15 mouse cellular contexts compared by ENCODE assay signal in the genomic region with DNA sequence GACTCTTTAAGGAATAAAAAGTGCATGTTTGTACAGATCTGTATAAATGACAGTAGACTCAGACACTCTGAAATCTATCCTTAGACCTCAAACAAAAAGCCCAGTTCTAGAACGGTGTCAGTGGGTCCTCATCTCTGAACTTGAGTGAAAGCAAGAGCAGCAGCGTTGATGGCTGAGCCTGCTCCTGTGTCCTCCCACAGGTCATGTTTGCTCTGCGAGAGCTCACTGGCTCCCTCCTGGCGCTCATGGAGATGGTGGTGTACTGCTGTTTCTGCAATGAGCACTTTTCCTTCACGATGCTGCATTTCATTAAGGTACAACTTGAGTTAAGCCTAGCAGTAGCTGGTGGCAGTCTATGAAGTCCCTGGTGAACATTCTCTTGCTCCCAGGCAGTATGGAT. TPM values are rescaled to one million over a fixed set of nuclear protein-coding genes. Genes with fewer than 3 reads are reported as not detected.
A peak's percentile ranks its signal among the peaks of the same experiment; 100 is the strongest.
DNase-seq lines count a peak whose midpoint lies in the region; ATAC-seq and TF ChIP-seq lines count a peak whose summit lies in the region.
"Had no signal": no experiment of that assay in that cellular context is flagged by ENCODE, and none has a peak within 500 bp of the region (broad histone marks: within the 10 kb centered on the region; RNA-seq: fewer than 3 reads in every experiment).

No protein-coding gene starts in this region.

- peaks cover 63% of the 10 kb centered on the region for H3K36me3 ChIP-seq in liver, embryonic 14.5 days (replicated peaks; ENCODE audit: control insufficient read depth, insufficient read depth, low read depth)
- peaks cover 43 to 82% of the 10 kb centered on the region in 2 experiments for H3K36me3 ChIP-seq in CH12.LX (replicated peaks in 1 of 2; ENCODE audit: control insufficient read depth in 1 of 2, insufficient read depth in 1 of 2, low read length in 1 of 2)

- no peak for TF ChIP-seq EP300 in liver, embryonic 14.5 days (IDR thresholded peaks at IDR 0.05; ENCODE audit: low read depth)
- TF ChIP-seq EP300 in CH12.LX (IDR thresholded peaks at IDR 0.05; ENCODE audit: low read length) = no peak

- H3K27ac ChIP-seq in liver, embryonic 14.5 days = no peak overlapping the region
- no peak overlapping the region for H3K27ac ChIP-seq in CH12.LX (ENCODE audit: insufficient read depth, low read depth)
- H3K27ac ChIP-seq: embryonic facial prominence, embryonic 12.5 days; limb, embryonic 15.5 days had no signal

- no peak overlapping the region for H3K4me3 ChIP-seq in liver, embryonic 14.5 days (ENCODE audit: insufficient read depth in 1 of 2, low read depth in 2 of 2, low read length in 2 of 2)
- H3K4me3 ChIP-seq in CH12.LX (replicated peaks in 1 of 3; ENCODE audit: low read depth in 2 of 3, low read length in 2 of 3, poor library complexity in 1 of 3) = no peak overlapping the region
- H3K4me3 ChIP-seq: embryonic facial prominence, embryonic 12.5 days; limb, embryonic 15.5 days had no signal

- WGBS in liver, embryonic 14.5 days (ENCODE audit: insufficient replicate concordance) = 80% methylated on average over 5 of the region's 5 CpGs

- H3K4me1 ChIP-seq in liver, embryonic 14.5 days (replicated peaks; ENCODE audit: control insufficient read depth in 2 of 2, insufficient read depth in 2 of 2, low read length in 1 of 2) = no peaks in the 10 kb centered on the region
- peaks cover 0 to 17% of the 10 kb centered on the region in 2 experiments; a peak in 2 of 4 replicates for H3K4me1 ChIP-seq in CH12.LX (ENCODE audit: control insufficient read depth in 1 of 2, insufficient read depth in 2 of 2)
- H3K4me1 ChIP-seq: embryonic facial prominence, embryonic 12.5 days; limb, embryonic 15.5 days had no signal

- no peaks in the 10 kb centered on the region for H3K27me3 ChIP-seq in liver, embryonic 14.5 days (ENCODE audit: control insufficient read depth, insufficient read depth, low read length)
- H3K27me3 ChIP-seq in CH12.LX (replicated peaks) = no peaks in the 10 kb centered on the region
- H3K27me3 ChIP-seq: embryonic facial prominence, embryonic 12.5 days; limb, embryonic 15.5 days had no signal

- no peak for TF ChIP-seq POLR2A in CH12.LX (IDR thresholded peaks at IDR 0.05; ENCODE audit: low read depth, low read length)

- intact Hi-C loops in heart, postnatal 25 days (cut with DNase I) = no loop called here

- no peaks in the 10 kb centered on the region for H3K9me3 ChIP-seq in liver, embryonic 14.5 days (ENCODE audit: control insufficient read depth, low read length)
- H3K9me3 ChIP-seq in CH12.LX (replicated peaks; ENCODE audit: low read length) = no peaks in the 10 kb centered on the region
- H3K9me3 ChIP-seq: embryonic facial prominence, embryonic 12.5 days; limb, embryonic 15.5 days had no signal

- DNase-seq in heart, adult 11 months = peak; percentile 66
- no peak for DNase-seq in heart, adult 8-10 months (ENCODE audit: low spot score)
- DNase-seq in liver, embryonic 14.5 days (ENCODE audit: low read depth in 3 of 3, low spot score in 3 of 3) = no peak
- DNase-seq in liver (no peak), CH12.LX (ENCODE audit: extremely low read depth) (peak; percentile 27)
- DNase-seq in embryo, embryonic 10.5 days (ENCODE audit: low spot score) = peak; percentile 23
- DNase-seq in yolk sac, embryonic 10.5 days (ENCODE audit: low spot score) = no peak
- no peak for DNase-seq in heart, postnatal 25 days (ENCODE audit: low spot score)
- DNase-seq: adrenal gland, postnatal 14 days; heart, postnatal 4 days; kidney, adult 8-10 months; thymus, adult 2 months had no signal

- no peak for ATAC-seq in liver, embryonic 14.5 days (ENCODE audit: insufficient read depth)
- ATAC-seq: forebrain, embryonic 14.5 days had no signal

- peak; percentile 47 for TF ChIP-seq CTCF in liver, embryonic 14.5 days (IDR thresholded peaks at IDR 0.05; ENCODE audit: low read depth)
- peak in 1 of 2 experiments; percentile 35; a peak in 2 of 4 replicates for TF ChIP-seq CTCF in CH12.LX (conservative IDR thresholded peaks at IDR 0.05 in 1 of 2, IDR thresholded peaks at IDR 0.05 in 1 of 2; ENCODE audit: low read depth in 2 of 2, low read length in 2 of 2)

- dilution Hi-C loops in CH12.LX (cut with MboI; ENCODE audit: extremely low pct_ligation_motif_present, extremely low pct_unique_long_range_greater_than_20kb, low sequenced_read_pairs) = no loop called here

- H3K4me2 ChIP-seq in liver, embryonic 14.5 days (ENCODE audit: low read depth) = no peak overlapping the region
- no peak overlapping the region for H3K4me2 ChIP-seq in CH12.LX (ENCODE audit: insufficient read depth, low read depth, poor library complexity, severe bottlenecking)
- H3K4me2 ChIP-seq: embryonic facial prominence, embryonic 12.5 days; limb, embryonic 15.5 days had no signal

- in situ Hi-C loops in CH12.LX (cut with MboI; ENCODE audit: low pct_ligation_motif_present, low pct_unique_long_range_greater_than_20kb, low sequenced_read_pairs) = no loop called here

- no peak for TF ChIP-seq RAD21 in CH12.LX (IDR thresholded peaks at IDR 0.05; ENCODE audit: low read depth, low read length)

- no peak overlapping the region for H3K9ac ChIP-seq in liver, embryonic 14.5 days (replicated peaks)
- no peak overlapping the region for H3K9ac ChIP-seq in CH12.LX (ENCODE audit: insufficient read depth, low read depth)
- H3K9ac ChIP-seq: embryonic facial prominence, embryonic 12.5 days; limb, embryonic 15.5 days had no signal

- no peaks in the 10 kb centered on the region for H3K79me2 ChIP-seq in CH12.LX (replicated peaks; ENCODE audit: control insufficient read depth, extremely low read depth, insufficient read depth, poor library complexity, severe bottlenecking)

TF ChIP-seq in CH12.LX, 34 proteins besides CTCF, POLR2A, EP300 and RAD21:
- no peak for TF ChIP-seq USF2 (conservative IDR thresholded peaks at IDR 0.05; ENCODE audit: low read depth, low read length)
- TF ChIP-seq JUN (IDR thresholded peaks at IDR 0.05; ENCODE audit: insufficient read depth, low read depth, low read length) = no peak
- TF ChIP-seq GABPA (IDR thresholded peaks at IDR 0.05; ENCODE audit: insufficient replicate concordance, low read depth, low read length) = no peak
- no peak for TF ChIP-seq SIN3A (IDR thresholded peaks at IDR 0.05; ENCODE audit: low read length)
- TF ChIP-seq UBTF (IDR thresholded peaks at IDR 0.05; ENCODE audit: low read depth, low read length) = no peak

RNA-seq across cellular contexts. Expression of gene Pcsk9, which starts 37.8 kb away (rescaled TPM):
- total RNA-seq in heart, adult 8-10 months (2022) = not detected
- polyA plus RNA-seq in liver, embryonic 14.5 days (2012; rRNA removed) = 47.9 and 50.9 TPM in 2 replicates
- polyA plus RNA-seq in liver, embryonic 14.5 days (2014; fragmentation: Nextera tagmentation; extraction: Ambion mirVana) = 37.8 and 41.1 TPM in 2 replicates
- not detected in 2 replicates for total RNA-seq in CH12.LX (2012; rRNA removed)
- total RNA-seq in CH12.LX (2014; rRNA removed) = not detected in 2 replicates
- polyA plus RNA-seq in CH12.LX (2012; ENCODE audit: insufficient read length, low read depth) = not detected in 2 replicates
- total RNA-seq in heart, postnatal 25 days (2021) = not detected
- total RNA-seq: heart, postnatal 4 days had no signal

Comparison
In these comparisons a context has a peak if more than half of its experiments do, and no peak if none do; other contexts are left out.
1. DNase-seq: peak in heart, adult 11 months (single experiment), CH12.LX (single experiment) and embryo, embryonic 10.5 days (single experiment); none in heart, adult 8-10 months (single experiment), liver, embryonic 14.5 days (0 of 3), liver (single experiment), yolk sac, embryonic 10.5 days (single experiment) and heart, postnatal 25 days (single experiment).